Mouse (Mus musculus): ENCODE data around the gene Dusp23. TPM values are rescaled to one million over a fixed set of nuclear protein-coding genes. Genes with fewer than 3 reads are reported as not detected.

Dusp23 gene
- polyA plus RNA-seq, 1 experiment from 2014 or later: 10.5 TPM

DNA sequence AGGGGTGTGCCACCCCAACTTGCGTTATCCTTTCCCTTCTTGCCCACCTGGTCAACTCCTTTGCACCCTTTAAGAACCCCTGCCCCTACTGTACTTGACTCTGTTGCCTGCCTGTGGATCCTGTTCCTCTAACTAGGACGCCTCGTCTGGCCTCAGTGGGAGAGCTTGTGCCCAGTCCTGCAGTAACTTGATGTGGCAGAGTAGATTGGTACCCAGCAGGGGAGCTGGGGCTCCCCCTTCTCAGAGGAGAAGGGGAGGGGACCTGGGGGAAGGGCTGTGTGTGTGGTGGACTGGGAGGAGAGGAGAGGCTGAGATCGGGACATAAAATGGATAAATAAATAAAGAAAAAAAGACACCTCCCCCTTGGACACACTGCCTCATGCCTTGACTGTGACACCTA is 47.7 kb downstream of the Dusp23 start:
- Histone ChIP-seq H3K4me1 (peaks cover 15% of the 10 kb centered on the region; the same call in 1 of the 2 replicates), H3K27ac (no peak overlapping the region), H3K27me3 (ENCODE audit: insufficient read depth, poor library complexity, severe bottlenecking) (peaks cover 51% of the 10 kb centered on the region), H3K4me3 (no peak overlapping the region), H3K9me3 (no peaks in the 10 kb centered on the region), H3K36me3 (no peaks in the 10 kb centered on the region)
- DNase-seq (ENCODE audit: low spot score): no peak
- 46% methylated on average over 4 of the region's 4 CpGs for WGBS

DNA sequence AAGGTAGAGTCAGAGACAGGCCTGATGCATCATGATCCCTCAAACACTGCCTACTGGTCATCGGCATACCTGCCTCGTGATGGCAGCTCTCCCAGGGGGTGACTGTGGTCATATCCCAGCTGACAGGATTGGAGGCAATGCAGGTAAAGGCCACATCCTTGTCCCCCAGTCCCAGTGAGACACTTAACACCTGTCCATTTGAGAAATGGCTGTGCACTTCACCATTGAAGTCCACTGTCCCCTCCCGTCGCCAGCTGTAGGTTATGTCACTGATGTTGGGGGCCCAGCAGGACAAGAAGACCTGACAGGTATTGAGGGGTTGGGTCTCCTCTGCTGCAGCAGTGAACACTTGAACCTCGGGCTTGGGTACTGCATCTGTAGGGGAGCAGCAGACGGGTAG is 48.5 kb downstream of the Dusp23 start:
- no peak overlapping the region for H3K4me3 ChIP-seq
- no peak overlapping the region for H3K27ac ChIP-seq
- no peaks in the 10 kb centered on the region for H3K9me3 ChIP-seq
- H3K36me3 ChIP-seq: no peaks in the 10 kb centered on the region
- no peak for DNase-seq (ENCODE audit: low spot score)
- WGBS: 82% methylated on average over 6 of the region's 6 CpGs
- H3K27me3 ChIP-seq (ENCODE audit: insufficient read depth, poor library complexity, severe bottlenecking): peaks cover 49% of the 10 kb centered on the region
- peaks cover 15% of the 10 kb centered on the region; the same call in 1 of the 2 replicates for H3K4me1 ChIP-seq

- 83% methylated on average over 8 of the region's 8 CpGs for WGBS
- H3K36me3 ChIP-seq: no peaks in the 10 kb centered on the region
These were observed 50.3 kb downstream of the Dusp23 start for GRCm38 (mm10) chr1:172582436-172582835.

More at GRCm38 (mm10) chr1:172582436-172582835, 50.3 kb downstream of the Dusp23 start:
- peaks cover 42% of the 10 kb centered on the region for H3K27me3 ChIP-seq (ENCODE audit: insufficient read depth, poor library complexity, severe bottlenecking)
- H3K4me1 ChIP-seq: peaks cover 15% of the 10 kb centered on the region; the same call in 1 of the 2 replicates
- H3K4me3 ChIP-seq: no peak overlapping the region
- no peaks in the 10 kb centered on the region for H3K9me3 ChIP-seq
- peak; percentile 59 for DNase-seq (ENCODE audit: low spot score)
- no peak overlapping the region for H3K27ac ChIP-seq

Other genes with a start within 250 kb of the Dusp23 start
- 0.92 and 1.1 TPM in 2 replicates for gene Slamf9, start 157.6 kb downstream of the Dusp23 start, polyA plus RNA-seq (2016; fragmentation: Nextera tagmentation; extraction: Ambion mirVana)
- 13.7 and 37.5 TPM in 2 replicates for gene Igsf9, start 151.2 kb downstream of the Dusp23 start, polyA plus RNA-seq (2016; fragmentation: Nextera tagmentation; extraction: Ambion mirVana)
- 276 and 315 TPM in 2 replicates for gene Tagln2, start 132.9 kb downstream of the Dusp23 start, polyA plus RNA-seq (2016; fragmentation: Nextera tagmentation; extraction: Ambion mirVana)
- 1.7 and 2.4 TPM in 2 replicates for gene Cfap45, start 112.2 kb downstream of the Dusp23 start, polyA plus RNA-seq (2016; fragmentation: Nextera tagmentation; extraction: Ambion mirVana)
- 0.12 TPM in 1 of 2 replicates, not detected in the other for gene Vsig8, start 77.0 kb downstream of the Dusp23 start, polyA plus RNA-seq (2016; fragmentation: Nextera tagmentation; extraction: Ambion mirVana)
- not detected in 2 replicates for gene Slamf8, start 42.4 kb downstream of the Dusp23 start, polyA plus RNA-seq (2016; fragmentation: Nextera tagmentation; extraction: Ambion mirVana)
- gene Fcrl6, start 30.4 kb downstream of the Dusp23 start, polyA plus RNA-seq (2016; fragmentation: Nextera tagmentation; extraction: Ambion mirVana): not detected in 2 replicates
- 0.20 TPM in 1 of 2 replicates, not detected in the other for gene Crp, start 65.1 kb upstream of the Dusp23 start, polyA plus RNA-seq (2016; fragmentation: Nextera tagmentation; extraction: Ambion mirVana)

Data from heart, embryonic 10.5 days (tissue).